Mouse (Mus musculus) hindbrain, embryonic 10.5 days (tissue): ENCODE data around the gene Nrarp. TPM values are rescaled to one million over a fixed set of nuclear protein-coding genes. Genes with fewer than 3 reads are reported as not detected.

Source experiments
- DNase-seq: peaks from one replicate; pipeline ENCODE4 v3.0.0-alpha.2; 2017; ENCODE audit warnings: low spot score
- H3K27ac ChIP-seq: fragments of 300-500 bp; sonication (generic); 2 replicates; pipeline ENCODE4 v1.5.1; 2016; ENCODE audit warnings: mild to moderate bottlenecking, moderate library complexity
- H3K27me3 ChIP-seq: fragments of 300-500 bp; sonication (generic); 2 replicates; pipeline ENCODE4 v1.6.1; 2016; ENCODE audit warnings: mild to moderate bottlenecking; ENCODE audit not compliant: poor library complexity, insufficient read depth, severe bottlenecking
- H3K36me3 ChIP-seq: fragments of 300-500 bp; sonication (generic); 2 replicates; pipeline ENCODE4 v1.6.1; 2016; ENCODE audit warnings: mild to moderate bottlenecking, moderate library complexity
- H3K4me1 ChIP-seq: fragments of 300-500 bp; sonication (generic); replicated peaks from 2 replicates; pipeline ENCODE4 v1.6.1; 2016; ENCODE audit warnings: mild to moderate bottlenecking
- H3K4me3 ChIP-seq: fragments of 300-500 bp; sonication (generic); 2 replicates; pipeline ENCODE4 v1.5.1; 2016; ENCODE audit warnings: mild to moderate bottlenecking, moderate library complexity
- H3K9me3 ChIP-seq: fragments of 300-500 bp; sonication (generic); 2 replicates; pipeline ENCODE4 v1.6.1; 2016; ENCODE audit warnings: mild to moderate bottlenecking, moderate library complexity
- WGBS: fragments of 180-500 bp; shearing (Covaris S2); methylation state at CpG from one replicate; pipeline ENCODE4 v1.1.7; 2016; 5-methylcytosine and 5-hydroxymethylcytosine counted together
- polyA plus RNA-seq: library from polyadenylated mRNA; unstranded; fragments of >200 nt; fragmentation: Nextera tagmentation; extraction: Ambion mirVana; gene quantifications from 2 replicates; pipeline ENCODE4 v1.2.1, GENCODE M21; 2016

Gene Nrarp
- polyA plus RNA-seq, 1 experiment from 2014 or later, result 108 TPM

DNA sequence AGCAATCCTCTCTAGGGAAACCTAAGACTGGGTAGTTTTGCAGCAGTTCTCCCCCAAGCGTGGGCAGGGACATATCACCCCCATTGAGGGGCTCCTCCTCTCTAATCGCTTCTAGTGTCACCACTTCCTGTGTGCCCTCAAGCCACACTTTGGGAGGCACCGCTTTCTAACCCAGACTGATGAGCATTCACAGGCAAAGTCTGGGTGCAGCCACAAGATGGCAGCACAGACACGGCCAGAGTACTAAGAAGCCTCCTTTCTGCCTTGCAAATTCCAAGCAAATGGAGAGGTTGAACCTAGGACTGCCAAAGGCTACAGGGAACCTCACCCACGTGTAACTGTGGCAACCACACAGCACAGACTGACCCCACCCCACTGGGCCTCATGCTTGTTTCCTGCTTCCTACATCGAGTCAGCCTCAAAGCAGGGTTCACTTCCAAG lies 12.8 kb downstream of the Nrarp start:
- Histone ChIP-seq H3K4me1 (peaks cover 34% of the 10 kb centered on the region), H3K36me3 (peaks cover 2% of the 10 kb centered on the region), H3K27ac (peak overlapping the region; percentile 64), H3K4me3 (peak overlapping the region; percentile 24), H3K27me3 (peaks cover 43% of the 10 kb centered on the region), H3K9me3 (no peaks in the 10 kb centered on the region)
- peak; percentile 86 for DNase-seq
- WGBS, result 3% methylated on average over 6 of the region's 6 CpGs

DNA sequence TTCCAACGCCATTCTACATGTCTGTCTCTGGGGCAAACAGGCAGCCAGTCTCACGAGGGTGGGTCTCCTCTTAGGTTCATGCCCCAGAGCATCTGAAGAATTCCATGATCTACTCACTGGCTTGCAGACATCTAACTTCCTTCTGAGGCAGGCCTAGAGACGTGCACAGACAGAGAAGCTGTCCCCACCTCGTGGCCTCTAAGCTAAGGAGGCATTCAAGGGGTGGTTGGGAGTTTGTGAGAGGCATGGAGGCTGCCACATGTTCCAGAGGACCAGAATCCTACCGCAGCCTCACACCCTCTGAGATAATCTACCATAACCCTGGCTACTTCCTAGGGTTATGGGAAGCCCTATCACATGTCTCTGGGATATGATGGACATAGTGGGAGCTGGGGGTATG lies 13.4 kb downstream of the Nrarp start:
- Histone ChIP-seq H3K4me3 (no peak overlapping the region), H3K27me3 (peaks cover 43% of the 10 kb centered on the region), H3K4me1 (peaks cover 34% of the 10 kb centered on the region), H3K27ac (no peak overlapping the region), H3K9me3 (no peaks in the 10 kb centered on the region), H3K36me3 (peaks cover 8% of the 10 kb centered on the region)
- no peak for DNase-seq
- 77% methylated on average over 5 of the region's 5 CpGs for WGBS

DNA sequence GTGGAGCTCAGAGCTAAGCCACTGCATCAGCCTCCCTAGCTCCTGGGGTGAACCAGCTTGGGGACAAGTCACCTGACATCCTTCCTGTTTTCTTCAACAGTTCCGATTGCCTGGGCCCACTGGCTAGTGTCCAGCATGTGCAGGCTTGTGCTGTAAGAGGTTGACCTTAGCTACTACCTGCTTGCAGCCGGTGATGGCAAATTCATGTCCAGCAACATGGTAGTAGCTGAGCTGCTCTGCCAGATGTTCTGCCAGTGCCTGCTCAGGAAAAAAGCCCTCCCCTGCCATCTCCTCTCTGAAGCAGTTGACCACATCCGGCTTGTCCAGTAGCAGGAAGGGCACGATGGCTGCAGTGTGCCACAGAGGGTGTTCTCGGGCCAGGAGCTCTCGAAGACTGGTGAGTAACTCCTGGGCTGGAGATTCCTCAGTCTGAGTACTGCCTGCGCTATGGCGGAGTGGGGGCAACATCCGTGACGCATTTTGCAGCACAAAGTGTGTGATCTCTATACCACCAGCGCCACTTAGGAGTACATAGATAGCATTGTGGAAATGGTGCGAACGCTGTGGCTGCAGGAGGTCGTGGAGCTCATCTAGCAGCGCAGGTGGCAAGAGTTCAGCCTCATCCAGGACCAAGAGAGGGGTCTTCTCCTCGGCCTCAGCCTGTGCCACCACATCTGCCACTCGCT lies 14.1 kb downstream of the Nrarp start:
- Histone ChIP-seq H3K4me1 (peaks cover 34% of the 10 kb centered on the region), H3K4me3 (peak overlapping the region; percentile 38; the same call in 1 of the 2 replicates), H3K36me3 (peaks cover 14% of the 10 kb centered on the region), H3K9me3 (no peaks in the 10 kb centered on the region), H3K27ac (no peak overlapping the region), H3K27me3 (peaks cover 43% of the 10 kb centered on the region)
- DNase-seq, result no peak
- 87% methylated on average over 17 of the region's 17 CpGs for WGBS

DNA sequence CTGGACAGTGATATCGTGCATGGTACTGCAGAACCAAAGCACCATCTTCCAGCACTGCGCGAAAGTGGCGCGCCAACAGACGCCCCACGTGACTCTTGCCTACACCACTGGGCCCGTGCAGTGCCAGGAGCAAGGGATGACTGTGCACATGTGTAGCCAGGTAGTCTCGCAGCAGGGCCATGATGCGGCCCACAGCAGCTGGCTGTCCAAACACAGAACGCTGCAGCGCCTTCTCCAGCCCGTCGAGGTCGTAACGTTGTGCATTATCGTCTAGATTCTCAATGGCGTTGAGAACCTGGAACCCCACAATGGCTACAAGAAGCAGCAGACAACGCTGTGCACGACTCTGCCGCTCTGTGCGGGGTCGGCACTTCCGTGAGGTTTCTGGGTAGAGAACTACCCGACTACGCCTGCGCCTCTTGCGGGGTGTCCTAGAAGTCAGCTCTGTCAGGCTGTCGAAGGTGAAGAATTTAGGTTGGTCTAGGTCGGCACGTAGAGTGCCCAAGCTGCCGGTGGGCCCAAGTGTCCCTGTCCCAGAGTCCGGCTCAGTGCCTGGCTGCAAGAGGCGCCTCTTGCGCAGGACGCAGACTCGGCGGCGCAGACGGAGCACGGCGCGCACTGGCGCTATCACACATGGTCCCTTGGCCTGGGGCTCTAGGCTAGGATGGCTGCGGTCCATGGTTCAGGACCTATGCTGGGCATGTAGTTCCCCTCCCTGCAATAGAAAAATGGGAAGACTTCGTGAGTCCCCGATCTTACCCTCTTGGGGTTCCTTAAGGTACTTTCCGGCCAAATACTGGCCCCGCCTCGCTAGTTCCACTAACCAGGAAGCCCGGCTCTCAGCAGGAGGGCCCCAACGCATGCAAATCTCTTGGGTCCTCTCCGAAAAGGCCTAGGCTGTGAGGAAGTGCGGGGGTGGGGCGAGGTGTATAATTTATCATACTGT lies 14.9 kb downstream of the Nrarp start:
- WGBS, result 20% methylated on average over 55 of the region's 55 CpGs
- H3K9me3 ChIP-seq, result no peaks in the 10 kb centered on the region
- H3K4me1 ChIP-seq, result peaks cover 34% of the 10 kb centered on the region
- H3K36me3 ChIP-seq, result peaks cover 23% of the 10 kb centered on the region
- peaks cover 43% of the 10 kb centered on the region for H3K27me3 ChIP-seq
- DNase-seq, result no peak
- H3K4me3 ChIP-seq, result peak overlapping the region; percentile 38
- no peak overlapping the region; the same call in 1 of the 2 replicates for H3K27ac ChIP-seq

DNA sequence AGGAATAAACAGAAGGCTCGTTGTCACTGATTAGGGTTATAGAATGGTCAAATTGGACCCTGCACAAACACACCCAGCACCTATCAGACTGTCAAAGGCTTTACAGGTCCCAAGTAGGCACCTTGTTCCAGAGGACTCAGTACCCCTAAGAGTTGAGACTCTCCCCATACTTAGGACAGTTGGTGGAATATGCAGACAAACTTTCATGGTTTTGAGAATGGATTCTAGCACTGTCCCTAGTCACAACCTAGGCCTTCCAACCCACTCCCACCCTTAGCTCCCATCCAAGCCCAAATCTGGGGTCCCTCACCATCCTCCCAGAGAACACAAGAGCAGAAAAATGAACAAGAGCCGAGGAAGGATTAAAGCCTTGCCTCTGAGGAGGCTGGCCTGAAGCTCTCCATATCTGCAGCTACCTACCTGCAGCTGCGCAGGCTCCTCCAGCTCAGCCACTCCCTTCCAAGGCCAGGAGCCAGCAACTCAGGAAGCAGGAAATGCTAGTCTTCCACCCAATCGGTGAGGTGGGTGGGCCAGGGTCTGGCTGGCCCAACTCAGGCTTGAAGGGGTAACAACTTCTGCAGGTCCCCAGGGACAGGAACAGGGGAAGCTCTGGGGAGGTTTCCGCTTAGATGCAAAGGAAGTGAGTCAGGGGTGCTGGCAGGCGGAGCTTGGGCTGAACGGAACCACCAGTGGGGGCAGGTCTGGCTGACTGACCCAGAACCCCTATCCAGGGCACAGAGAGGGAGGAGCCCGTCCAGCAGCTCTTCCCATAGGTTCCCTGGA lies 15.8 kb downstream of the Nrarp start, which contains the start of gene Tor4a:
Gene Tor4a (minus strand): TSS at position 715 of the 783 bp plus-strand sequence.
- WGBS, result 14% methylated on average over 8 of the region's 8 CpGs
- Histone ChIP-seq H3K9me3 (no peaks in the 10 kb centered on the region), H3K4me1 (peaks cover 34% of the 10 kb centered on the region), H3K27me3 (peaks cover 43% of the 10 kb centered on the region), H3K4me3 (peak within 1 kb of the TSS; percentile 38), H3K27ac (no peak within 1 kb of the TSS; the same call in 1 of the 2 replicates), H3K36me3 (peaks cover 31% of the 10 kb centered on the region)
- DNase-seq, result no peak

DNA sequence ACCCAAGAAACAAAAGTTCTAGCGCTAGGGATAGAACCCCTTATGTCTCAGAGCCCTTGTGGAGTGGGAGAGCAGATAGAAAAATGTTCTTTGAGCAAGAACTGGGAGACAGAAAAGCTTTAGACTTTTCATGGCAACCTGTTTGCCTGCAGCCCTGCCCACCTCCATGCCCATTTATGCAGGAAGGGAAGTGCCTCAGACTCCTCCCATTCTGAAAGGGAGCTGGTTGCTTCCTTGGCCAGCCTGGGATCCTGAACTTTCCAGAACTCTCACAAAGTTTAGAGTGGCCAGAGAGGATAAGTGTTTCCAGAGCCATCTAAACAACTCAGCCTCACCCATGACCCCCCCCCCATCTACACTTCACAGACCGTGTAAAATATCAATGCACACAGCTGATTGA lies 16.6 kb downstream of the Nrarp start:
- Histone ChIP-seq H3K4me1 (peaks cover 34% of the 10 kb centered on the region), H3K36me3 (peaks cover 40% of the 10 kb centered on the region), H3K9me3 (no peaks in the 10 kb centered on the region), H3K4me3 (no peak overlapping the region), H3K27me3 (peaks cover 43% of the 10 kb centered on the region), H3K27ac (no peak overlapping the region)
- DNase-seq, result no peak
- WGBS, result 29% methylated on average over 2 of the region's 2 CpGs

DNA sequence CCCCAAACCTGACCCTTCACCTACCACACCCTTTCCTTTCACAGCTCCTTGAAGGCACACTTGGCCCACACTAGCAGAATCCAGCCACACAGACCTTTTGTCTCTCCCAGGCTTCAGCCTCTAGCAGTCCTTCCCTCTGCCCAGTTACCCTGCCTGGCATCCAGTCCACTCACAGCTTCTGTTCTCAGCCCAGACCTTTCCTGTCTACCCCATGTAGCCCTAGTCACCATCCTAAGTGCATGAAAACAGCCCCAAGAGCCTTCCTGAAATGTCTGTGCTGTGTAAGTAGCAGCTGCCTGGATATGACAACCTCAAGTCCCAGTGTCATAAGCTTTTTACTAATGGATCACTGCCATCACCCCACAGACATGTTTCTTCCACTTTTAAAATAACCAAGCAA lies 17.4 kb downstream of the Nrarp start:
- peaks cover 47% of the 10 kb centered on the region for H3K36me3 ChIP-seq
- no peak overlapping the region for H3K4me3 ChIP-seq
- H3K27me3 ChIP-seq, result peaks cover 43% of the 10 kb centered on the region
- DNase-seq, result no peak
- peaks cover 34% of the 10 kb centered on the region for H3K4me1 ChIP-seq
- H3K9me3 ChIP-seq, result no peaks in the 10 kb centered on the region
- no peak overlapping the region for H3K27ac ChIP-seq

DNA sequence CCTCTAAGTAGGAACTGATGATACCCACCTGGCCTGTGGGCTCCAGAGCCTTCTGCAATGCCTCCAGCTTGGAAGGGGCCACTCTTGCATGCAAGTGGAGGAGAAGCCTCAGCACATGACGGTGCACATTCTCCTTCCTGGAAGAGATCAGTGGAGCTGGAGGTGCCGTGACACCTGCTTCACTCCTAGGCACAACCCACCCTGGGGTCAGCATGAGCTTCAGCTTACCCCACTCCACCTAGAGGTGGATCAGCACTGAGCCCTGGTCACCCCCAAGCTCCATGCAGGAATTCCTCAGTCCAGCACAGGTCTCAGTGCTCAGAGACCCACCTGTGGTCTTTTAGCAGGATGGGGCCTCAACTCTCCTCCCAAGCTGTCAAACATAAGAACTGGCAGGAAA lies 20.1 kb downstream of the Nrarp start:
- no peaks in the 10 kb centered on the region for H3K9me3 ChIP-seq
- H3K27ac ChIP-seq, result no peak overlapping the region
- no peak for DNase-seq
- H3K27me3 ChIP-seq, result peaks cover 21% of the 10 kb centered on the region
- peaks cover 17% of the 10 kb centered on the region for H3K4me1 ChIP-seq
- no peak overlapping the region for H3K4me3 ChIP-seq
- H3K36me3 ChIP-seq, result peaks cover 74% of the 10 kb centered on the region
- 97% methylated on average over 2 of the region's 2 CpGs for WGBS

DNA sequence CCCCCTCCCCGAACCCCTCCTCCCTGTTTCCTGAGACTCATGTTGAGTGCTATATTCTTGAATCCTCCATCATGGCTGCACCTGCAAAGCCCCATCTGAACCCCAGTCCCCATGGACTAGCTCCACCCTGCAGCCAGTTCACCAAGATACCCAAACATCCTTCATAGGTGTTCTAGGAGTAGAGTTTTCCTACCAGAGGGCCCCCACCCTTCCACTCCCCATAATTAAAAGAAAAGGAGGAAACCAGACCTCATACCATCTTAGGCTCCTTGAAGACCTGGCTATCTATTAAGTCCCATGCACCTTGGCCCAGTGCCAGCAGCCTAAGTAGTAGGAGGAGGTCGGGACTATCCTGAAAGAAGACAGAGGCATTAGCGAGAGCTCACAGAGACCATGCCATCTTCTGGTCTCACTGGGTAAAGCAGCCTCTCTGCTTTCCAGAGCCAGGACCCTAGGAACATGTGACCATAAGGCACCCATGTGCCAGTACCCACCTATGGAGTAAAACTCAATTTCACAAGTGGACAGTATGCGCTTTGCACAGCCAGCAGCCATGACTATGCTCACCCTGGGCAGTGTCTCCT lies 23.2 kb downstream of the Nrarp start:
- Histone ChIP-seq H3K4me1 (peaks cover under 1% of the 10 kb centered on the region; the same call in 1 of the 2 replicates), H3K27me3 (no peaks in the 10 kb centered on the region), H3K27ac (no peak overlapping the region), H3K36me3 (peaks cover 99% of the 10 kb centered on the region), H3K9me3 (no peaks in the 10 kb centered on the region), H3K4me3 (no peak overlapping the region)
- 79% methylated on average over 4 of the region's 4 CpGs for WGBS
- no peak for DNase-seq

DNA sequence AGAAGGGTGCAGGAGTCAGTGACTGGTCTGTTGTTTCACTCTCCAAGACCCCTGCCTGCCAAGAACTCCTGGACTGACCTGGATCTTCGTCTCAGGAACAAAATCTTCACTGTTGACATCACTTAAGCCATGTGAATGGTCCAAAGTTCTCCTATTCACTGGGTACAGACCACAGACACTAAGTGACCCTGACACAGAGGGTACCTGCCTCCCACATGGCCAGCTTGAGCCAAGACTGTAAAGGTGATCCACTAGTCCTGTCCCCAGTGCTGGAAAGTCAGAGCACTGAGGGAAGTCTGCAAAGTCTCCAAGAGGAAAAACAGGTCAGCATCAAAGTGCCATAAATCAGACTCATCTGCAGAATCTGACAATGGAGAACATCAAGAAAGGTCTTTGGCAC lies 27.0 kb downstream of the Nrarp start:
- Histone ChIP-seq H3K4me1 (peaks cover 24% of the 10 kb centered on the region), H3K36me3 (peaks cover 67% of the 10 kb centered on the region), H3K27ac (no peak overlapping the region), H3K9me3 (no peaks in the 10 kb centered on the region), H3K27me3 (peaks cover 5% of the 10 kb centered on the region; the same call in 1 of the 2 replicates), H3K4me3 (no peak overlapping the region)
- 85% methylated on average over 1 of the region's 1 CpGs for whole genome bisulfite sequencing
- DNase-seq, result no peak

DNA sequence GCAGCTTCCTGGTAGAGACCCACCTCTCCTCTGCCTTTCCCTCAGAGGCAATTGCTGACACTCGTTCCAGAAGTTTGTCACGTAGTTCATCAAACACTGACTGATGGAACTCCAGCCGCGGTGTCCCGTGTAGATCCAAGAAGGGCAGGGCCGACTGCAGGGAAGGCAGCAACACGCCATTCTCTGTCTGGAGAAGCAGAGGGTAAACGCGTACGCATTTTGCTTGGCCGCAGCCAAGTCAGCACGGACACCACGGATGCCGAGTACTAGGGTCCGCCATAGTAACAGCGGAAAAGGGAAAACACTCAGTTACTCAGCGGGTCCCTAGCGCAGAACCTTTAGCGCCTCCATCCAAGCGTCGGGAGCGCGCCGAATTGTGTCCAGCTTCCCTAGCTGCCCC lies 30.1 kb downstream of the Nrarp start:
- Histone ChIP-seq H3K27me3 (peaks cover 18% of the 10 kb centered on the region; the same call in 1 of the 2 replicates), H3K4me1 (peaks cover 27% of the 10 kb centered on the region), H3K27ac (peak overlapping the region; percentile 99), H3K4me3 (peak overlapping the region; percentile 93), H3K9me3 (no peaks in the 10 kb centered on the region), H3K36me3 (peaks cover 36% of the 10 kb centered on the region)
- no peak for DNase-seq
- WGBS, result under 1% methylated on average over 24 of the region's 24 CpGs

DNA sequence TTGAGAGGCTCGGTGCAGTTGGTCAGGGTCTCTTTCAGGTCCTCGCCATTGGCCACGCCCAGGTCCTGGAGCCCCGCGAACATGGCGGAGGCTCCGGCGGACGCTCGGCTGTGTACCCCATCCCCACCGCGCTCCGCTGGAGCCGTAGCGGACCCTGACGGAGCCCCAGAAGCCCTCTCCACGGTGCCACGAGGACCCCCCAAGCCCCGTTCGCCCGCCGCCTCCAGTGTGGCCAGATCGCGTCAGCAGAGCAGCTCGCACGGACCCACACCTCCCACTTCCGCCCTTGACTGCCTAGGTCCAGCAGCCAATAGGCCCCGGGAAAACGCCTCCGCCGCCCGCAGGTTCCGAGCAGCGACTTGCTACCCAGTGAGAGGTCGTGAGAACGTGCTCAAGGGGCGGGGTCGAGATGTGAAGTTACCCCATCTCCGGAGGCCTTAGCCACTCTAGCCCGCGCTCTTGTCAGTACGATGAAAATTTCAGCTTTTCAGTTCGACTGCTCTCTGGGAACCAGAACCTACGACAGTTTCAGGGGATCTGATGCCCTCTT lies 30.6 kb downstream of the Nrarp start, which contains the start of gene Nelfb:
Gene Nelfb (minus strand): TSS at position 369 of the 550 bp plus-strand sequence.
- Histone ChIP-seq H3K27ac (peak within 1 kb of the TSS; percentile 99), H3K4me3 (peak within 1 kb of the TSS; percentile 93), H3K4me1 (peaks cover 27% of the 10 kb centered on the region), H3K9me3 (no peaks in the 10 kb centered on the region), H3K27me3 (peaks cover 18% of the 10 kb centered on the region; the same call in 1 of the 2 replicates), H3K36me3 (peaks cover 31% of the 10 kb centered on the region)
- peak; percentile 94 for DNase-seq
- WGBS, result under 1% methylated on average over 44 of the region's 44 CpGs
